Mouse (Mus musculus) erythroblast, embryonic 14.5 days (primary cell): Measurements from ENCODE around the gene Myadml2.

Experiments used
- GATA1 ChIP-seq: IDR thresholded peaks from 2 replicates; pipeline ENCODE4 v1.6.1; 2012; ENCODE audit warnings: low read length, inconsistent platforms, mixed read lengths
- TAL1 ChIP-seq: IDR thresholded peaks from 3 replicates; pipeline ENCODE4 v1.6.1; 2012; ENCODE audit warnings: low read length, inconsistent platforms, mixed read lengths

- TF ChIP-seq TAL1 (no peak), GATA1 (no peak)
These were observed 48.6 kb upstream of the Myadml2 start for GRCm38 (mm10) chr11:120696568-120696967.
